Mouse (Mus musculus) Patski (cell line): ENCODE results near the gene Wt1. TPM values are rescaled to one million over a fixed set of nuclear protein-coding genes. Genes with fewer than 3 reads are reported as not detected.

Experiments
- ATAC-seq: fragments of 100-300 bp; one replicate; pipeline ENCODE4 v1.8.0; 2021
- CTCF ChIA-PET: fragments of 350-600 bp; sonication (Branson Sonifier 250); formaldehyde crosslinking; loops from one replicate; lab custom pipeline; 2022; ENCODE audit warnings: inconsistent platforms; lab: Charles Lee
- POLR2A ChIA-PET: fragments of 350-600 bp; sonication (Branson Sonifier 250); formaldehyde crosslinking; loops from one replicate; lab custom pipeline; 2022; ENCODE audit warnings: antibody characterized with exemption, inconsistent platforms; lab: Charles Lee
- DNase-seq: peaks from one replicate; pipeline ENCODE4 v3.0.0-alpha.2; 2011; ENCODE audit warnings: low read depth, low spot score
- H3K27me3 ChIP-seq: fragments of 371-371 bp; one replicate; pipeline ENCODE4 v1.5.1; 2021
- CTCF ChIP-seq: fragments of 100-300 bp; IDR thresholded peaks from one replicate; pipeline ENCODE4 v1.5.1; 2021
- in situ Hi-C: fragments of 300-500 bp; cut with MboI; formaldehyde crosslinking; loops from 3 replicates; pipeline ENCODE4 v1.11.1; 2018; ENCODE audit warnings: low pct_unique_long_range_greater_than_20kb, mixed read lengths
- polyA plus RNA-seq: library from polyadenylated mRNA; unstranded; gene quantifications from one replicate; pipeline ENCODE4 v1.2.3, GENCODE M21; 2021

The Wt1 gene
- polyA plus RNA-seq, 1 experiment from 2014 or later: 15.2 TPM

- ChIA-PET CTCF (interaction anchor here (1.0 kb wide), 1 partner anchor 11 kb away, joined by 3 read pairs; no protein-coding TSS in a partner anchor), POLR2A (interaction anchor here (1.0 to 1.1 kb wide), 2 partner anchors 9 to 34 kb away, joined by 3 read pairs; no protein-coding TSS in a partner anchor)
- no peak for ATAC-seq
- in situ Hi-C loops: no loop called here
- no peaks in the 10 kb centered on the region for H3K27me3 ChIP-seq
- DNase-seq: no peak
- no peak for TF ChIP-seq CTCF
Measured at GRCm38 (mm10) chr2:105097294-105097953, 28.9 kb upstream of the Wt1 start.

GRCm38 (mm10) chr2:105099410-105099809 lies 26.9 kb upstream of the Wt1 start:
- no peak for TF ChIP-seq CTCF
- ChIA-PET POLR2A (no interaction called here), CTCF (interaction anchor here (1.0 to 1.3 kb wide), 3 partner anchors 9 to 48 kb away, joined by 3 read pairs; no protein-coding TSS in a partner anchor)
- ATAC-seq (no peak), DNase-seq (no peak)
- in situ Hi-C loops: no loop called here
- H3K27me3 ChIP-seq: no peaks in the 10 kb centered on the region

GRCm38 (mm10) chr2:105100541-105100940 lies 25.8 kb upstream of the Wt1 start:
- in situ Hi-C loops: loop anchor here (10.0 kb wide), 1 partner anchor 206 kb away; no protein-coding TSS in a partner anchor
- H3K27me3 ChIP-seq: no peaks in the 10 kb centered on the region
- POLR2A ChIA-PET: no interaction called here
- DNase-seq (no peak), ATAC-seq (no peak)
- no peak for TF ChIP-seq CTCF
- CTCF ChIA-PET: interaction anchor here (1.3 kb wide), 1 partner anchor 47 kb away, joined by 3 read pairs; no protein-coding TSS in a partner anchor

- POLR2A ChIA-PET: interaction anchor here (1.0 kb wide), 1 partner anchor 65 kb away, joined by 3 read pairs; no protein-coding TSS in a partner anchor
- CTCF ChIA-PET: interaction anchor here (0.6 to 1.5 kb wide), 13 partner anchors 11 to 126 kb away, joined by 3 to 8 read pairs (median 3); partner anchors contain the start of gene Them7
- H3K27me3 ChIP-seq: no peaks in the 10 kb centered on the region
- peak; percentile 95 for ATAC-seq
- DNase-seq: peak; percentile 95
- in situ Hi-C loops: loop anchor here (10.0 kb wide), 1 partner anchor 214 kb away; no protein-coding TSS in a partner anchor
- peak; percentile 93 for TF ChIP-seq CTCF
Measured at GRCm38 (mm10) chr2:105108703-105109158, 17.6 kb upstream of the Wt1 start.

GRCm38 (mm10) chr2:105114074-105114473 lies 12.3 kb upstream of the Wt1 start:
- ChIA-PET POLR2A (no interaction called here), CTCF (interaction anchor here (1.6 to 1.8 kb wide), 3 partner anchors 27 to 115 kb away, joined by 5 to 10 read pairs (median 6); no protein-coding TSS in a partner anchor)
- no peak for TF ChIP-seq CTCF
- in situ Hi-C loops: loop anchor here (5.0 to 10.0 kb wide), 2 partner anchors 71 to 118 kb away; no protein-coding TSS in a partner anchor
- no peak for DNase-seq
- H3K27me3 ChIP-seq: no peaks in the 10 kb centered on the region
- no peak for ATAC-seq

GRCm38 (mm10) chr2:105117669-105118068 lies 8.7 kb upstream of the Wt1 start:
- TF ChIP-seq CTCF: no peak
- DNase-seq (no peak), ATAC-seq (no peak)
- ChIA-PET CTCF (interaction anchor here (1.0 kb wide), 1 partner anchor 71 kb away, joined by 4 read pairs; no protein-coding TSS in a partner anchor), POLR2A (no interaction called here)
- in situ Hi-C loops: loop anchor here (10.0 kb wide), 1 partner anchor 67 kb away; no protein-coding TSS in a partner anchor
- no peaks in the 10 kb centered on the region for H3K27me3 ChIP-seq

- ChIA-PET CTCF (no interaction called here), POLR2A (no interaction called here)
- ATAC-seq (no peak), DNase-seq (no peak)
- no peak for TF ChIP-seq CTCF
- in situ Hi-C loops: no loop called here
- no peaks in the 10 kb centered on the region for H3K27me3 ChIP-seq
Measured at GRCm38 (mm10) chr2:105122216-105122615, 4.1 kb upstream of the Wt1 start.

GRCm38 (mm10) chr2:105122886-105123285 lies 3.4 kb upstream of the Wt1 start:
- in situ Hi-C loops: no loop called here
- CTCF ChIA-PET: no interaction called here
- DNase-seq (no peak), ATAC-seq (no peak)
- POLR2A ChIA-PET: no interaction called here
- H3K27me3 ChIP-seq: no peaks in the 10 kb centered on the region
- TF ChIP-seq CTCF: no peak

GRCm38 (mm10) chr2:105123431-105123830 lies 2.9 kb upstream of the Wt1 start:
- POLR2A ChIA-PET: no interaction called here

GRCm38 (mm10) chr2:105123881-105124280 lies 2.4 kb upstream of the Wt1 start:
- ChIA-PET CTCF (no interaction called here), POLR2A (no interaction called here)
- no peaks in the 10 kb centered on the region for H3K27me3 ChIP-seq
- no peak for ATAC-seq
- in situ Hi-C loops: no loop called here
- no peak for DNase-seq
- TF ChIP-seq CTCF: no peak

More at GRCm38 (mm10) chr2:105123431-105123830, 2.9 kb upstream of the Wt1 start:
- no peak for ATAC-seq
- DNase-seq: no peak
- CTCF ChIA-PET: no interaction called here
- no peak for TF ChIP-seq CTCF
- in situ Hi-C loops: no loop called here
- H3K27me3 ChIP-seq: no peaks in the 10 kb centered on the region

- ATAC-seq: no peak
- H3K27me3 ChIP-seq: no peaks in the 10 kb centered on the region
- DNase-seq: no peak
- ChIA-PET POLR2A (no interaction called here), CTCF (no interaction called here)
- TF ChIP-seq CTCF: no peak
- in situ Hi-C loops: no loop called here
Measured at GRCm38 (mm10) chr2:105124391-105124790, 1.9 kb upstream of the Wt1 start.
